Mouse (Mus musculus) liver, embryonic 15.5 days (tissue): ENCODE results near the gene Zfand5. TPM values are rescaled to one million over a fixed set of nuclear protein-coding genes. Genes with fewer than 3 reads are reported as not detected.

ENCODE experiments used
- ATAC-seq: fragments of 200-750 bp; cut with Nextera tagmentation; 2 replicates; pipeline ENCODE4 v1.8.0; 2017; ENCODE audit warnings: moderate number of reproducible peaks, mild to moderate bottlenecking, moderate library complexity; ENCODE audit not compliant: insufficient read depth
- H3K27ac ChIP-seq: fragments of 300-500 bp; sonication (generic); replicated peaks from 2 replicates; pipeline ENCODE4 v1.5.1; 2015; ENCODE audit warnings: mild to moderate bottlenecking, inconsistent platforms
- H3K27me3 ChIP-seq: fragments of 300-500 bp; sonication (generic); 2 replicates; pipeline ENCODE4 v1.6.1; 2015; ENCODE audit warnings: mild to moderate bottlenecking, inconsistent platforms
- H3K36me3 ChIP-seq: fragments of 300-500 bp; sonication (generic); replicated peaks from 2 replicates; pipeline ENCODE4 v1.6.1; 2015; ENCODE audit warnings: moderate library complexity, mild to moderate bottlenecking, inconsistent platforms
- H3K4me1 ChIP-seq: fragments of 300-500 bp; sonication (generic); replicated peaks from 2 replicates; pipeline ENCODE4 v1.6.1; 2015; ENCODE audit warnings: inconsistent platforms
- H3K4me2 ChIP-seq: fragments of 300-500 bp; sonication (generic); 2 replicates; pipeline ENCODE4 v1.6.1; 2015; ENCODE audit warnings: moderate library complexity, mild to moderate bottlenecking, inconsistent platforms
- H3K4me3 ChIP-seq: fragments of 300-500 bp; sonication (generic); replicated peaks from 2 replicates; pipeline ENCODE4 v1.5.1; 2015; ENCODE audit warnings: mild to moderate bottlenecking, inconsistent platforms
- H3K9ac ChIP-seq: fragments of 300-500 bp; sonication (generic); 2 replicates; pipeline ENCODE4 v1.6.1; 2015; ENCODE audit warnings: moderate library complexity, mild to moderate bottlenecking, inconsistent platforms
- H3K9me3 ChIP-seq: fragments of 300-500 bp; sonication (generic); replicated peaks from 2 replicates; pipeline ENCODE4 v1.6.1; 2016; ENCODE audit warnings: inconsistent platforms
- WGBS: fragments of 180-500 bp; shearing (Covaris S2); methylation state at CpG from one replicate; pipeline ENCODE4 v1.1.7; 2015; ENCODE audit warnings: mixed read lengths; ENCODE audit not compliant: insufficient replicate concordance; 5-methylcytosine and 5-hydroxymethylcytosine counted together
- polyA plus RNA-seq: library from polyadenylated mRNA; unstranded; fragments of >200 nt; fragmentation: Nextera tagmentation; extraction: Ambion mirVana; gene quantifications from 2 replicates; pipeline ENCODE4 v1.2.1, GENCODE M21; 2015

Zfand5 gene
- polyA plus RNA-seq, 1 experiment from 2014 or later, result 33.6 TPM

DNA sequence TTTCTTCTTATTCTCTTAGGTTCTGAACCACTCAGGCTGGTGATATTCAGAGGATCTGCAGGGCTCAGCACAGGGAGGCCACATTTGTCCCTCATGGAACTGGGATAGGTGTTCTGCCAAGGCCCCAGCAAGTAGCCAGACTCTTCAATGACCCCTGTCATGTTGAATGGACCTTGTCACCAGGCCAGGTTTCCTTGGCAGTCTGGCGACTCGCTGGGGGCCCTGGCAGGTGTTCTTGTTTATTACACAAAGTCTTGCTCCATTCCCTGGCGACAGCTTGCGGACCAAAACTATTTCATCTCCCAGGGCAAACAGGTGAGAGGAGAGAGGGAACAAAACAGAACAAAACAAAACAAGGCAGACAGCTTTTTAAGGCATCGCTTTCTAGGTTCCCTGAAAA, 57.7 kb downstream of the Zfand5 start:
- Histone ChIP-seq H3K9me3 (no peaks in the 10 kb centered on the region), H3K4me1 (no peaks in the 10 kb centered on the region), H3K27ac (no peak overlapping the region), H3K9ac (no peak overlapping the region), H3K4me3 (no peak overlapping the region), H3K36me3 (no peaks in the 10 kb centered on the region), H3K4me2 (no peak overlapping the region), H3K27me3 (no peaks in the 10 kb centered on the region)
- no peak for ATAC-seq
- WGBS, result 54% methylated on average over 5 of the region's 5 CpGs

DNA sequence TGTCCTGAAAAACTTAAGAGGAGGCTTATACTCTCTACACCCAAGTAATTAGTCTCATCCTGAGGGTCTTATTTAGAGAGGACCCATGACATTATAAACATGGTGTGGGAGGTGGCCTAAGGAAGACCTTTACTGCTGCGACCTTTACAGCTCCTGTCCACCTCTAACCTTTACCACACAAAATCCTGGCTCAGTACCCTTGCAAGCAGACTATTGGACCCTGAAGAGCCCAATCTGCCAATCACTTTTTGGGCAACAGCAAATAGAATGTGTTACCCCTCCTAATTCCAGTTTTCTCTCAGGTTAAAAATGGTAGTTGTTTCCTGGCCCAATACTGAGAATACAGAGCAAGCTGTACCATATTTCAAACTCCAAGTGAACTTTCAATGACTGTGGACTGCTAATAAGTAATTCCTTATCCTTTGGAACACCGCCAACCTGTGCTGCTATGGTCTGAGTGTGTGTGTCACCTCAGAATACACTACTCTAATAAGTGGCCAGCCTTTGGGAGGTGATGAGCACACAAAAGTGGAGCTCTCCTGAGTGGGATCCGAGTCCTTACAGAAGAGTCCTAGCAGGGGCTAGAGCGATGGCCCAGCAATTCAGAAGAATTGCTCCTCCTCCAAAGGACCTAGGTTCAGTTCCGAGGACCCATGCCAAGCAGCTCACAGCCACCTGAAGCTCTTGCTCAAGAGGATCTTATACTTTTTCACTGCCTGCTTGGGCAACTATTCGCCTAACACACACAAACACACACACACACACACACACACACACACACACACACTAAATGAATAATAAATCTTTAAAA, 58.4 kb downstream of the Zfand5 start:
- Histone ChIP-seq H3K9ac (no peak overlapping the region), H3K4me3 (no peak overlapping the region), H3K4me2 (no peak overlapping the region), H3K9me3 (no peaks in the 10 kb centered on the region), H3K27ac (no peak overlapping the region), H3K27me3 (no peaks in the 10 kb centered on the region), H3K36me3 (no peaks in the 10 kb centered on the region), H3K4me1 (no peaks in the 10 kb centered on the region)
- no peak for ATAC-seq
- 62% methylated on average over 6 of the region's 6 CpGs for WGBS

DNA sequence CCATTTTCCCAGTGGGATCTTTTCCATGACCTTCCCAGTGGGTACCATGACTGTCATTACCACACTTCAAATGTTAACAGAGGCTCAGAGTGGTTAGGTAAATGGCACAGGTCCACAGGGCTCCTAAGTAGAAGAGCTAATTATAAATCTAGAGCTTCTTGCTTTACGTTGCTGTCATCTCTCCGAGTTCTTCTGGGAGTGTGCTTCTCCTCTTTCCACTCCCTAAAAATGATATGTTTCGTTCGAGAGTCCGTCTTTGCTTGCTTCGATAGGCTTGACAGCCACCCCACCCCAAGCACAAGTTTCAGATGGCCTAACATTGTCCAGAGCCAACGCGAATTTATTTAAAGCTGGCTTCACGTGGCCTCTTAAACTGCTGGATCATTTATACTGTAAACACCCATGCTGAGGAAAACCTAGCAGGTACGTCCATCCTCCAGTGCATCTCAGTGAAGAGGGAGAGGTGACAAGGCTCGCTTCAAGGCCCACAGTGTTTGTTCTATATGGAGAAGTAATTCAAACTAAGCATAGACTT, 59.6 kb downstream of the Zfand5 start:
- Histone ChIP-seq H3K4me2 (no peak overlapping the region), H3K9ac (no peak overlapping the region), H3K9me3 (no peaks in the 10 kb centered on the region), H3K4me1 (no peaks in the 10 kb centered on the region), H3K27ac (no peak overlapping the region), H3K36me3 (no peaks in the 10 kb centered on the region), H3K4me3 (no peak overlapping the region), H3K27me3 (no peaks in the 10 kb centered on the region)
- ATAC-seq, result no peak
- WGBS, result 63% methylated on average over 11 of the region's 11 CpGs

Other genes starting within 250 kb of the Zfand5 start
- 1.7 and 2.3 TPM in 2 replicates for gene Gda, start 201.2 kb downstream of the Zfand5 start, polyA plus RNA-seq